Mouse (Mus musculus) embryonic facial prominence, embryonic 14.5 days (tissue): ENCODE data around the gene Ttc38. TPM values are rescaled to one million over a fixed set of nuclear protein-coding genes. Genes with fewer than 3 reads are reported as not detected.
A peak's percentile ranks its signal among the peaks of the same experiment; 100 is the strongest.

Experiments
- ATAC-seq: fragments of 200-750 bp; cut with Nextera tagmentation; 2 replicates; pipeline ENCODE4 v1.8.0; 2017; ENCODE audit warnings: low read depth, moderate number of reproducible peaks, moderate TSS enrichment
- DNase-seq: peaks from one replicate; pipeline ENCODE4 v3.0.0-alpha.2; 2015; ENCODE audit warnings: low spot score
- H3K27ac ChIP-seq: fragments of 300-500 bp; sonication (generic); replicated peaks from 2 replicates; pipeline ENCODE4 v1.5.1; 2014; ENCODE audit warnings: low read depth, mild to moderate bottlenecking, low read length, moderate library complexity
- H3K27me3 ChIP-seq: fragments of 300-500 bp; sonication (generic); replicated peaks from 2 replicates; pipeline ENCODE4 v1.6.1; 2014; ENCODE audit warnings: low read length; ENCODE audit not compliant: control insufficient read depth, insufficient read depth
- H3K36me3 ChIP-seq: fragments of 300-500 bp; sonication (generic); 2 replicates; pipeline ENCODE4 v1.6.1; 2014; ENCODE audit warnings: low read length, mixed read lengths; ENCODE audit not compliant: control insufficient read depth, insufficient read depth
- H3K4me1 ChIP-seq: fragments of 300-500 bp; sonication (generic); 2 replicates; pipeline ENCODE4 v1.6.1; 2014; ENCODE audit warnings: antibody characterized with exemption, low read length; ENCODE audit not compliant: control insufficient read depth, insufficient read depth
- H3K4me2 ChIP-seq: fragments of 300-500 bp; sonication (generic); 2 replicates; pipeline ENCODE4 v1.6.1; 2014; ENCODE audit warnings: low read depth, mild to moderate bottlenecking, low read length, moderate library complexity, mixed read lengths
- H3K4me3 ChIP-seq: fragments of 300-500 bp; sonication (generic); 2 replicates; pipeline ENCODE4 v1.5.1; 2014; ENCODE audit warnings: low read depth, mild to moderate bottlenecking, low read length
- H3K9ac ChIP-seq: fragments of 300-500 bp; sonication (generic); 2 replicates; pipeline ENCODE4 v1.6.1; 2014; ENCODE audit warnings: low read depth, mild to moderate bottlenecking, low read length, moderate library complexity, mixed read lengths
- H3K9me3 ChIP-seq: fragments of 300-500 bp; sonication (generic); 2 replicates; pipeline ENCODE4 v1.6.1; 2016; ENCODE audit warnings: low read length; ENCODE audit not compliant: control insufficient read depth
- WGBS: fragments of 180-500 bp; shearing (Covaris S2); extraction: QIAGEN DNeasy Blood & Tissue Kit; methylation state at CpG from one replicate; pipeline ENCODE4 v1.1.7; 2014; 5-methylcytosine and 5-hydroxymethylcytosine counted together
- polyA plus RNA-seq: library from polyadenylated mRNA; unstranded; fragments of >200 nt; fragmentation: Nextera tagmentation; extraction: Ambion mirVana; gene quantifications from 2 replicates; pipeline ENCODE4 v1.2.1, GENCODE M21; 2014

Ttc38 gene
- polyA plus RNA-seq, 1 experiment from 2014 or later, result 5.0 TPM

DNA sequence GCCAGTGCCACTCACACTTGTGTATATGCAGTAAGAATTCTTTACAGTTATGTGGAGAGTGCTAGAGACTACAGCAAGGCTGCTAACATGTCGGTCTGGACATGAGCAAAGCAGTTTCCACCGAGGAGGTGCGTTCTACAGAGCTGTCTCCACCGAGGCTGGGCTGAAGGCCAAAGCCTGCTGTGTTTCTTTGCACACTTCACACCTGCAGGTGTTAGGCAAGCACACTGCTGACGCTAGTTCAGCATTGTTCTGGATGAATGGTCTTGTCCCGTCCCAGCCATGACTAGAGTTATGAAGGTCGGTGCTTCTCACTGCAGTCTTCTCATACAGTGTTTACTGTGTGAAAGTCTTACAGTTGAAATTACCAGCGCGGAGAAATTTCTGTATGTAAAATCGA lies 59.9 kb downstream of the Ttc38 start:
- WGBS, result 88% methylated on average over 10 of the region's 10 CpGs
- no peak for ATAC-seq
- H3K27me3 ChIP-seq, result no peaks in the 10 kb centered on the region
- H3K4me1 ChIP-seq, result no peaks in the 10 kb centered on the region
- peaks cover 74% of the 10 kb centered on the region for H3K36me3 ChIP-seq
- no peak overlapping the region for H3K9ac ChIP-seq
- no peak overlapping the region for H3K4me3 ChIP-seq
- H3K4me2 ChIP-seq, result no peak overlapping the region
- H3K27ac ChIP-seq, result no peak overlapping the region
- no peaks in the 10 kb centered on the region for H3K9me3 ChIP-seq
- no peak for DNase-seq

DNA sequence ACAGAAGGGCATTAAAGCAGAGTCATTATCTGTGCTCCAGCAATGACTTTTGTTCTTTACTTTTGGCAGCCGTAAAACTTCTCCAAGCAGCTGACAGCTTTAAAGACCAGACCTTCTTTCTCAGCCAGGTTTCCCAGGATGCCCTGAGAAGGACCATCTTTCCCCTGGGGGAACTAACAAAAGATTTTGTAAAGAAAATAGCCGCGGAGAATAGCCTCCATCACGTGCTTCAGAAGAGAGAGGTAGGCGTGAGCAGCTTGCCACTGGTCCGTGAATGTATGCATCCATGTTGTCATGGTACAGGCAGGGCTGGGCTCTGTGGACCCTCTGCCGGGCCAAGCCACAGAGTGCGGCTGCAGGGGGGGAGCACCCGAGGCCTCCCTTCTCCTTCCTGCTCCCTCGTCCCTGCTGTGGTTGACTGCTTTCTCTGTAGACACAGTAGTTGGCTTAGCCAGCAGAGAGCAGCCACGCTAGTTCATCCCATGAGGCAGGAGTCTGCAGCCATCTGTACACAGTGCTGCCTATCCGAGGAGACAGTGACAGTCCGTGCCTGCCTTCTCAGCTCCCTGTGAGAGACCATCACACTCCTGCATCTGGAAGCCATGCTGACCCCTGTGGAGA lies 60.5 kb downstream of the Ttc38 start:
- ATAC-seq (no peak), DNase-seq (no peak)
- Histone ChIP-seq H3K27ac (no peak overlapping the region), H3K9me3 (no peaks in the 10 kb centered on the region), H3K36me3 (peaks cover 80% of the 10 kb centered on the region), H3K4me3 (no peak overlapping the region), H3K4me1 (no peaks in the 10 kb centered on the region), H3K4me2 (no peak overlapping the region), H3K9ac (no peak overlapping the region), H3K27me3 (no peaks in the 10 kb centered on the region)
- 83% methylated on average over 13 of the region's 13 CpGs for WGBS

DNA sequence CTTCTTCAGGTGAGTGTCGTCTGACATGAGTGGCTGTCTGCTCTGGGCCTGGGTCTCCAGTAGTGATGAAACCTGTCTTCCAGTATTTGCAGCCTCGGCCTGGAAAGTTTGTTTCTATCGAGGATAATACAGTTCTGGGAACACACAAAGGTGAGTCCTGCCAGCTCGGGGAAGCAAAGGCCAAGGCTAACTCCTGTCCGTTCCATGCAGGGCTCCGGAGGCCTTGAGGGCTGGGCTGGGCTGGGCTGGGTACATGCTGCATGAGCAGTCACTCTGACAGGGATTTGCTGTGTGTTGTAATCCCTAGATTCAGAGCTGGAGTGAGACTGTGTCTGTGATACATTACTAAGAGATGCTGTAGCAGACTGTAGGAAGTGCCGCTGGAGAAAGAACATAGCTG lies 61.8 kb downstream of the Ttc38 start:
- H3K36me3 ChIP-seq, result peaks cover 90% of the 10 kb centered on the region
- ATAC-seq (no peak), DNase-seq (no peak)
- no peak overlapping the region for H3K4me3 ChIP-seq
- H3K9me3 ChIP-seq, result no peaks in the 10 kb centered on the region
- WGBS, result 86% methylated on average over 7 of the region's 7 CpGs
- H3K4me1 ChIP-seq, result no peaks in the 10 kb centered on the region
- no peak overlapping the region for H3K9ac ChIP-seq
- no peaks in the 10 kb centered on the region for H3K27me3 ChIP-seq
- H3K27ac ChIP-seq, result no peak overlapping the region
- no peak overlapping the region for H3K4me2 ChIP-seq

DNA sequence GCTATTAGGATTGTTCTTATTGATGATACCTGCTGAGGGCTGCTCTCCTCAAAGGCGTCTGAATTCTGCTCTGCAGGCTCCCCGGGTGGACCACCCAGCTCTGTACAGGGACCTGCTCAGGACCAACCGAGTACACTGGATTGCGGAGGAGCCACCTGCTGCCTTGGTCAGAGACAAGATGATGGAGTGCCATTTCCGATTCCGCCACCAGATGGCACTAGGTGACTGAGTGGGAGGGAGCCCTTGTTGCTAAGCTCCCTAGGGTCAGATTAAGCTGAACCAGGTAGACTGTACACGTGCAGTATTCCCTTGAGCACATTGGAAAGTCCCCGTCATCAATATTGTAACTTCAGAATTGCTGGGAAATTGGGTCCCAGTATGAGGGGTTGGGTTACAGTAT lies 64.2 kb downstream of the Ttc38 start:
- H3K9me3 ChIP-seq, result no peaks in the 10 kb centered on the region
- no peak overlapping the region for H3K27ac ChIP-seq
- ATAC-seq, result peak; percentile 17

DNA sequence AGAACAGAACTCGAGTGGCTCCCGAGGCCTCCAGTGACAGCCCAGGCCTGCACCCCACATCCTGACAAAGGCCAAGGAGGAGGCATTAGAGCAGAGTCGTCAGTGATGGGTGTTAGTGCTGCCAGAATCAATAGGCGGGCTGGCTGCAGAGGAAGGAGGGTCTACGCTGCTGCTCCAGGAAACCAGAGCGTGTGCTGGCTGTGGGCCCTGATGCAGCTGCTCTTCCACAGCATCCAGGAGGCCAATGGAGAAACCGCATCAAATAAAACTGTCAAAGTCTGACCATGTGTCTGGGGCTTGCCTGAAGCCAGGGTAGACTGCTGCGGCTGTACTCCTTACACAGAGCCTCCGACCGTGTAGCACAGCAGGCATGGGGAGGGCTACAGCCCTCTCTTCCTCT lies 65.0 kb downstream of the Ttc38 start:
- Histone ChIP-seq H3K4me3 (no peak overlapping the region), H3K4me2 (no peak overlapping the region), H3K27ac (no peak overlapping the region), H3K36me3 (peaks cover 69% of the 10 kb centered on the region), H3K27me3 (no peaks in the 10 kb centered on the region), H3K9ac (no peak overlapping the region), H3K9me3 (no peaks in the 10 kb centered on the region), H3K4me1 (no peaks in the 10 kb centered on the region)
- ATAC-seq, result no peak
- WGBS, result 86% methylated on average over 10 of the region's 10 CpGs
- no peak for DNase-seq

More for the DNA sequence above, 64.2 kb downstream of the Ttc38 start:
- H3K27me3 ChIP-seq, result no peaks in the 10 kb centered on the region
- no peak overlapping the region for H3K4me3 ChIP-seq
- DNase-seq, result peak; percentile 78
- no peak overlapping the region for H3K9ac ChIP-seq
- H3K4me1 ChIP-seq, result no peaks in the 10 kb centered on the region
- H3K36me3 ChIP-seq, result peaks cover 78% of the 10 kb centered on the region
- WGBS, result 13% methylated on average over 8 of the region's 8 CpGs
- no peak overlapping the region for H3K4me2 ChIP-seq

DNA sequence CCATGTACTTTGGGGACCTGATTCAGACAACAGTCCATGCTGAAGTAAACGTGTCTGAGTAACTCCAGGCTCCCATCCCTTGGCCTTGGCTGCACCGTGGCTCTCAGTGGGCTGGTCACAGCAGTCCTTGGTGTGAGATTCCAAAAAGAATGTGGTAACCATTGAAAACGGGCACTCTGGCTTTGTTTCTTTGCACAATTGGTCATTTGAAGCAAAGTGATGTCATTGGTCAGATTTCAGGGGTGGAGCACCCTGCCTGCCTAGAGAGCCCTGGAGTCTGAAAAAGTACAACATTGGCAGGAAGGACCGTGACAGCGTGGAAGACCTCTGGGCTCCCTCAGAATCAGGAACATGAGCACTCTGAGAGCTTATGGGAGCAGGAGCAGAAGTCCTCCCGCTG lies 67.3 kb downstream of the Ttc38 start:
- no peaks in the 10 kb centered on the region for H3K9me3 ChIP-seq
- H3K9ac ChIP-seq, result no peak overlapping the region
- ATAC-seq, result no peak
- peaks cover 46% of the 10 kb centered on the region for H3K36me3 ChIP-seq
- no peak overlapping the region for H3K4me2 ChIP-seq
- H3K27me3 ChIP-seq, result no peaks in the 10 kb centered on the region
- no peaks in the 10 kb centered on the region for H3K4me1 ChIP-seq
- no peak overlapping the region for H3K4me3 ChIP-seq
- no peak overlapping the region for H3K27ac ChIP-seq
- no peak for DNase-seq
- WGBS, result 67% methylated on average over 6 of the region's 6 CpGs

DNA sequence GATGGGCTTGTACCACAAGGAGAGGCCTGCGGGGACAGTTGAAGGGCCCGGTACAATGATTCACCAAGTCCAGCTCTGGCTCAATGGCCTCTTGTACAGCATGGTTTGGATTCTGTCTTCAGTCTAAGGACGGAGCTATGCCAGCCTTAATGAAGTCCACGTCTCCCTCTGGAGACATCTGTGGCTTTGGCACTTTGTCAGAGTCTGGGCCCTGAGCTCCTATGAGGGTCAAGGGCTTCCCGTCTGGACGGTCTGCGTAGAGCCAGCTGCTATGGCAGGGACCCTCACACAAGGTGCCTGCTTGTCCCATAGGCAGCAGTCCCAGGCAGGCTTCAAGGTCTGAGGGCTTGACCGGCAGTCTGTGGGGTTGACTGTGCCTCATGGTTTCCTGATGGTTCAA lies 68.2 kb downstream of the Ttc38 start:
- H3K4me1 ChIP-seq, result no peaks in the 10 kb centered on the region
- no peaks in the 10 kb centered on the region for H3K9me3 ChIP-seq
- H3K27ac ChIP-seq, result no peak overlapping the region
- no peak overlapping the region for H3K4me3 ChIP-seq
- H3K27me3 ChIP-seq, result no peaks in the 10 kb centered on the region
- no peak overlapping the region for H3K4me2 ChIP-seq
- no peak for DNase-seq
- ATAC-seq, result no peak
- H3K9ac ChIP-seq, result no peak overlapping the region
- H3K36me3 ChIP-seq, result peaks cover 37% of the 10 kb centered on the region
- WGBS, result 93% methylated on average over 8 of the region's 8 CpGs

DNA sequence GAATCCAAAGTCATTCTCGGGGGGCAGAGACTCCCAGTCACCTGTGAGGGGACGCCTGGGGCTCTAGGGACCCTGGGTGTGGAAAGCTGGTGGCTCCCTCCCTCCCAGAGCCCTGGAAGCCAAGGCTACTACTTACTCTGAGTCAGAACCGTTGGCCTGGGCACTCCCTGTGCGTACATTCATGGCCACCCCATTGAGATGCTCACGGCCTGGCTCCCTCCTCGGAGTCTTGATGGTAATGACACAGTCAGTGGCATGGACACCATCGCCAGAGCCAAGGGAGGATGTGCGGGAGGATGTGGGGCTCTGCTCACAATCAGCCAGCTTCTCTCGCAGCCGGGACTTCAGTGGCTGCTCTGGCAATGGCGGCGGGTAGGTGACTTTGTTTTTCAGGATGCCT lies 68.7 kb downstream of the Ttc38 start:
- H3K4me3 ChIP-seq, result no peak overlapping the region
- no peaks in the 10 kb centered on the region for H3K27me3 ChIP-seq
- no peaks in the 10 kb centered on the region for H3K9me3 ChIP-seq
- no peaks in the 10 kb centered on the region for H3K4me1 ChIP-seq
- ATAC-seq (no peak), DNase-seq (no peak)
- H3K27ac ChIP-seq, result no peak overlapping the region
- WGBS, result 85% methylated on average over 12 of the region's 12 CpGs
- H3K36me3 ChIP-seq, result peaks cover 32% of the 10 kb centered on the region
- no peak overlapping the region for H3K4me2 ChIP-seq
- H3K9ac ChIP-seq, result no peak overlapping the region

DNA sequence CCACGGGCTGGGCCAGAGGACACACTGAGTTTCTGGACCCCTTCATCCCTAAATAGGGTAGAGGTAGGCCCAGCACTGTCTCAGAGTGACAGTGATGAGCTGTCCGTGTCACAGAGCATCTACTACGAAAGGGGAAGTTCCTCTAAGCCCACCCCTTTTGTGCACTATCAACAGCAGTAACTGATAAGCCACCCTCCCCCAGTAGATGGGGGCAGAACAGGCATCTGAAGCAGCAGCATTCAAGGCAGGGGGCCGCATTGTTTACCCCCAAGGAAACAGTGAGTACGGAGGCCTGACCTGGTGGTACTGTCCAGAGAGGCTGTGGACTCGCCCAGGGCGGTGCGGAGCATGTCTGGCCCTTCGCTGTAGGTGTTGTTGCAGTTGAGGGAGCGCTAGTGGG lies 70.4 kb downstream of the Ttc38 start:
- DNase-seq (no peak), ATAC-seq (no peak)
- H3K9ac ChIP-seq, result no peak overlapping the region
- WGBS, result 80% methylated on average over 10 of the region's 10 CpGs
- H3K27ac ChIP-seq, result no peak overlapping the region
- no peaks in the 10 kb centered on the region for H3K4me1 ChIP-seq
- no peak overlapping the region for H3K4me3 ChIP-seq
- H3K4me2 ChIP-seq, result no peak overlapping the region
- H3K27me3 ChIP-seq, result no peaks in the 10 kb centered on the region
- no peaks in the 10 kb centered on the region for H3K9me3 ChIP-seq
- peaks cover 21% of the 10 kb centered on the region for H3K36me3 ChIP-seq
